Mouse (Mus musculus) urinary bladder, adult 18-20 months (tissue): Measurements from ENCODE around the gene Frat1.

Source experiments
- DNase-seq, 2 experiments: peaks; one replicate each; pipeline ENCODE4 v3.0.0; 2022; ENCODE audit warnings: low spot score in 2 of 2, mixed read lengths in 2 of 2

The Frat1 gene

GRCm38 (mm10) chr19:41816410-41816809 lies 13.4 kb upstream of the Frat1 start:
- DNase-seq, result no peak

- no peak for DNase-seq
These were observed 12.9 kb upstream of the Frat1 start for GRCm38 (mm10) chr19:41816915-41817314.

- DNase-seq, result no peak
These were observed 12.4 kb upstream of the Frat1 start for GRCm38 (mm10) chr19:41817325-41817724.

- no peak for DNase-seq
These were observed 11.0 kb upstream of the Frat1 start for GRCm38 (mm10) chr19:41818749-41819148.

GRCm38 (mm10) chr19:41821436-41821835 lies 8.3 kb upstream of the Frat1 start:
- DNase-seq, result no peak

GRCm38 (mm10) chr19:41822589-41822988 lies 7.2 kb upstream of the Frat1 start:
- no peak for DNase-seq

GRCm38 (mm10) chr19:41824950-41825349 lies 4.8 kb upstream of the Frat1 start:
- DNase-seq, result no peak

GRCm38 (mm10) chr19:41826529-41826928 lies 3.2 kb upstream of the Frat1 start:
- no peak for DNase-seq

- no peak for DNase-seq
These were observed 829 bp upstream of the Frat1 start for GRCm38 (mm10) chr19:41828941-41829340.

GRCm38 (mm10) chr19:41830106-41831031 lies 599 bp downstream of the Frat1 start:
- DNase-seq, result peak in 1 of 2 experiments; percentile 36

- no peak for DNase-seq
These were observed 1.4 kb downstream of the Frat1 start for GRCm38 (mm10) chr19:41831101-41831570.

GRCm38 (mm10) chr19:41831718-41832391 lies 2.1 kb downstream of the Frat1 start:
- no peak for DNase-seq

- no peak for DNase-seq
These were observed 2.9 kb downstream of the Frat1 start for GRCm38 (mm10) chr19:41832501-41833201.

- no peak for DNase-seq
These were observed 5.6 kb downstream of the Frat1 start for GRCm38 (mm10) chr19:41835407-41835806.

- peak in 1 of 2 experiments; percentile 22 for DNase-seq
These were observed 6.0 kb downstream of the Frat1 start for GRCm38 (mm10) chr19:41835816-41836215.

- no peak for DNase-seq
These were observed 6.9 kb downstream of the Frat1 start for GRCm38 (mm10) chr19:41836719-41837118.

- DNase-seq, result no peak
These were observed 7.6 kb downstream of the Frat1 start for GRCm38 (mm10) chr19:41837194-41837916.

GRCm38 (mm10) chr19:41837917-41838261 lies 8.1 kb downstream of the Frat1 start:
- peak; percentile 54 to 64 for DNase-seq

GRCm38 (mm10) chr19:41838808-41839207 lies 9.0 kb downstream of the Frat1 start:
- peak in 1 of 2 experiments; percentile 23 for DNase-seq

GRCm38 (mm10) chr19:41839685-41840084 lies 9.9 kb downstream of the Frat1 start:
- no peak for DNase-seq

- no peak for DNase-seq
These were observed 11.5 kb downstream of the Frat1 start for GRCm38 (mm10) chr19:41841105-41841750.
